Mouse (Mus musculus) kidney, adult 2 months (tissue): Measurements from ENCODE around the gene Bnip2. TPM values are rescaled to one million over a fixed set of nuclear protein-coding genes. Genes with fewer than 3 reads are reported as not detected.

Source experiments
- DNase-seq: peaks from one replicate; pipeline ENCODE4 v3.0.0; 2021
- H3K27ac ChIP-seq: fragments of 200-500 bp; 2 replicates; pipeline ENCODE4 v1.5.1; 2012; ENCODE audit warnings: low read depth, low read length, control low read depth, inconsistent platforms; ENCODE audit not compliant: insufficient read depth
- H3K27me3 ChIP-seq: fragments of 200-500 bp; replicated peaks from 2 replicates; pipeline ENCODE4 v1.6.1; 2012; ENCODE audit warnings: mild to moderate bottlenecking, moderate library complexity, low read length, inconsistent platforms; ENCODE audit not compliant: control insufficient read depth, insufficient read depth
- H3K36me3 ChIP-seq: fragments of 200-500 bp; 2 replicates; pipeline ENCODE4 v1.6.1; 2012; ENCODE audit warnings: mild to moderate bottlenecking, moderate library complexity, low read length, inconsistent platforms; ENCODE audit not compliant: control insufficient read depth, insufficient read depth
- H3K4me1 ChIP-seq: fragments of 200-500 bp; 2 replicates; pipeline ENCODE4 v1.6.1; 2011; ENCODE audit warnings: low read length; ENCODE audit not compliant: control insufficient read depth, insufficient read depth
- H3K4me3 ChIP-seq: fragments of 200-500 bp; 2 replicates; pipeline ENCODE4 v1.5.1; 2011; ENCODE audit warnings: mild to moderate bottlenecking, low read depth, low read length, control low read depth; ENCODE audit not compliant: insufficient read depth
- CTCF ChIP-seq: fragments of 200-500 bp; conservative IDR thresholded peaks from 2 replicates; pipeline ENCODE4 v1.5.1; 2011; ENCODE audit warnings: low read depth, mild to moderate bottlenecking, control low read depth, low read length, moderate library complexity, mixed read lengths; ENCODE audit not compliant: insufficient read depth, insufficient read length
- POLR2A ChIP-seq: fragments of 200-500 bp; IDR thresholded peaks from one replicate; pipeline ENCODE4 v1.6.1; 2011; ENCODE audit warnings: low read depth, low read length, control low read depth
- whole genome bisulfite sequencing: fragments of 180-500 bp; shearing (Covaris S2); methylation state at CpG from one replicate; pipeline ENCODE4 v1.1.7; 2018; 5-methylcytosine and 5-hydroxymethylcytosine counted together
- polyA plus RNA-seq: library from polyadenylated mRNA; depleted of rRNA; stranded (reverse); fragments of >200 nt; gene quantifications from 2 replicates; pipeline ENCODE4 v1.2.3, GENCODE M21; 2012; rRNA removed

Bnip2 gene
- 16.9 and 19.0 TPM in 2 replicates for polyA plus RNA-seq

DNA sequence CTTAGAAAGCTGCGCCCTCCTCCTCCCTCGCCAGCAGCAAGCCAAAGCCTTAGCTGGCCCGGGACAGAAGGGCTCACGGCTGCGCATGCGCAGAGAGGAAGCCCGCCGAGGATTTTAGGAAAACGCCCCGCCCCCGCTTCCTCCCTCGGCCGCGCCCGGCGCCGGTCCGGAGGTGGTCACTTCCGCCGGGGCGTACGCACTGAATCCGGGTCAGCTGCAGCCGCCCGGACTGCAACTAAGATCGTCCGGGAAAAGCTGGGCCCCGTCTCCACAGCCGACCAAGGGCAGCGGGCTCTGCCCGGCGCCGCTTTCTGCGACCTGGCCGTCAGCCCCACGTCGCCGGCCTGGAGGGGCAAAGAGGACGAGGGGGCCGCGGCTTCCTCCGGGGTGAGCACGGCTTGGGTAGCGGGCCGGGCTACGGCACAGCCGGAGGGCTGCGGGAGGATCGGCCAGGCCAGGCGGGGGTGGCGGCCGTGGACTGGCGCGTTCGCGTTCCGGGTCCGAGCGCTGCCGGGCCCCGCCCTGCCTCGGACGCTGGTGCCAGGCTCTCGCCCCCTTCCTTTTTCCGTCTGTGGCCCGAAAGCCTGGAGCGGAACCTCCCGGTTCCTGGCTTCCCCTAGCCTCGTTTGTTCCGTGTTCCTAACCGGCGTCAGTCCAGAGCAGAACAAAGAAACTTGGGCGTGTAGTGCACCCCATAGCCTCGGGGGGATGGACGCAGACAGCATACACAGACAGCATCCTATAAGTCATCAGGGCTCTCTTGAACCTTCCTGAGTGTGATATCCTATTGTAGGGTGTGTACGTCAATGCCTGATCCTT lies at the start of gene Bnip2:
Gene Bnip2 (plus strand): TSS at position 164 of the 819 bp plus-strand sequence.
- TF ChIP-seq CTCF (no peak), POLR2A (peak; percentile 83)
- H3K36me3 ChIP-seq: no peaks in the 10 kb centered on the region
- H3K4me1 ChIP-seq: peaks cover 3% of the 10 kb centered on the region
- peak within 1 kb of the TSS; percentile 78 for H3K4me3 ChIP-seq
- H3K27me3 ChIP-seq: no peaks in the 10 kb centered on the region
- peak; percentile 97 for DNase-seq
- H3K27ac ChIP-seq: peak within 1 kb of the TSS; percentile 77
- under 1% methylated on average over 72 of the region's 76 CpGs for WGBS

DNA sequence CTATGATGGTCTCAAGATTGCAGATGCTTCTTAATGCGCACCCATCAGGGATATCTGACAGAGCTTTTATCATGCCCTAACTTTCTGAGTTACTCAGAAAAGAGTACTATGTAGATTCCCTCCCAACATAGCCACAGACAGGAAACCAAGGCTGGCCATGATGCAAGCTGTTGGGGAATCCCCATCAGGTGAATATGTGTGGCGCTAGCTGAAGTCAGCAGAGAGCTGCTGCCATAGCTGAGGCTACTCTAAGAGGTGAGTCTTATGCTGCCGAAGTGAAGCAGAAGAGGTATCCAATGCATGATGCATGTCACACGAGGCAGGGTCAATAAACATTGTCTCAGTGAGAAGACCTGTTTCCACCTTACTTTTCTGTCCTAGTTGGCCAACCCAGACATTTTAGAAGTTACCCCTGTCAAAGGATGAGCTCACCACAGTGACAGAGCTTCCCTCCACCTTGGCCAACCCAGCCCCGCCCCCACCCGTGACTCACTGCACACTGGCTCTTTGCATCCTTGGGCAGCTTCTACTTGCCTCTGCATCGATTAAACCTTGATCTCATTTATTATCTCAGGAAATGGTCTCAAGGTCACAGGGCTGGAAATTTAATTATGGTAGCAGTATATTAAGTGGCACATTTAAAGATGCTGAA lies 48.3 kb upstream of the Bnip2 start:
- no peak for DNase-seq
- Histone ChIP-seq H3K4me3 (no peak overlapping the region), H3K4me1 (no peaks in the 10 kb centered on the region), H3K36me3 (no peaks in the 10 kb centered on the region), H3K27ac (no peak overlapping the region), H3K27me3 (no peaks in the 10 kb centered on the region)
- TF ChIP-seq POLR2A (no peak), CTCF (no peak)
- WGBS: 64% methylated on average over 7 of the region's 7 CpGs

DNA sequence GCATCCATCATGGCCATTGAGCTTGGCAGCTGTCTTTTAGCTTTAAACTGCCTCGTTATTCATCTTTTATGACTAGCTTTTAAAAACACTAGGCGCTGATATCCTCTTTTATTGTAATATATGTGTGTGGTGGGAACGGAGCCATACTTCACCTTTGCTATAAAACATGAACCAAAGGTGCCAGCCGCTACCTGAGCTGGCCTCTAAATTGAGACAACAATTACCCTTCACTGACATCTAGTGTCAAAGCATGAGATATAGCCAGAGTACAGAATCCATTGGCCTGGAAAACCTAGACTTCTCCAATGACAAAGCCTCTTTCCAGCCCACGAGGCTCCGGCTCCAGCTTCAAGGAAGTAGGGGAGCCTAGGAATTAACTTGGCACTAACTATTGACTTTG lies 47.7 kb upstream of the Bnip2 start:
- H3K27ac ChIP-seq: no peak overlapping the region
- no peak for DNase-seq
- WGBS: 30% methylated on average over 6 of the region's 6 CpGs
- TF ChIP-seq POLR2A (no peak), CTCF (no peak)
- H3K4me1 ChIP-seq: no peaks in the 10 kb centered on the region
- no peaks in the 10 kb centered on the region for H3K27me3 ChIP-seq
- H3K36me3 ChIP-seq: no peaks in the 10 kb centered on the region
- no peak overlapping the region for H3K4me3 ChIP-seq

DNA sequence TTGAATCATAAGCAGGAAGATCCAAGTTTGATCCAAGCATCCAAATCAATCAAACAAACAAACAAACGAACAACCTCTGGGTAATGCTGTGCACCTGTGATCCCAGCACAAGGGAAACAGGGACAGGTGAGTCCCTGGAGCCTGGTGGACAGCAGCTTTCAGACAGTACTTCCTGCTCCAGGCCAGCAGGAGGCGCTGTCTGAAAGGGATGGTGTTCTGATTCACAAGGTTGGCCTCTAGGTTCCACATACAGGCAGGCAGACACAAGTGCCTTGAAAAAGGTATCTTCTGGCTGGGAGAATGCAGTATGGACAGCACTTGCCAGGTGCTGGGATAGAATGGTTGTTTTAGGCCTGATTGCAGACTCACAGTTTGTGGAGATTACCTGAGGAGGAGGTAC lies 40.3 kb upstream of the Bnip2 start:
- H3K4me1 ChIP-seq: no peaks in the 10 kb centered on the region
- H3K27ac ChIP-seq: no peak overlapping the region
- no peak overlapping the region for H3K4me3 ChIP-seq
- DNase-seq: peak; percentile 21
- TF ChIP-seq CTCF (peak; percentile 93), POLR2A (no peak)
- no peaks in the 10 kb centered on the region for H3K27me3 ChIP-seq
- WGBS: 13% methylated on average over 2 of the region's 2 CpGs
- no peaks in the 10 kb centered on the region for H3K36me3 ChIP-seq

DNA sequence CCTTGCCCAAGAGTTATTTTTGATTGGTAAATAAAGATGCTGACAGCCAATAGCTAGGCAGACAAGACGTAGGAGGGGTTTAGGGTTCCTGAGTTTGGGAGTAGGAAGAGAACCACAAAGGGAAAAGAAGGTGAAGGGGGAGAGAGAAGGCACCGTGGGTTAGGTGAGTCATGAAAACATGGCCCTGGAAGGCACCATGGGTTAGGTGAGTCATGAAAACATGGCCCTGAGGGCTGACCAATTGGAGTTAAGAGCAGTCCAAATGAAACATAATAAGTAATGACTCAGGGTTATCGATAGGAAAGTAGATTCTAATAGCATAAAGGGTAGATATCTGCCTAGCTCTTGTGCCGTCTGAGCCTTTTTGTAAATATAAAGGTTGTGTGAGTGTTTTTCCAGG lies 39.6 kb upstream of the Bnip2 start:
- Histone ChIP-seq H3K4me1 (no peaks in the 10 kb centered on the region), H3K4me3 (no peak overlapping the region), H3K27me3 (no peaks in the 10 kb centered on the region), H3K36me3 (no peaks in the 10 kb centered on the region), H3K27ac (no peak overlapping the region)
- no peak for DNase-seq
- 84% methylated on average over 4 of the region's 4 CpGs for WGBS
- TF ChIP-seq CTCF (no peak), POLR2A (no peak)

DNA sequence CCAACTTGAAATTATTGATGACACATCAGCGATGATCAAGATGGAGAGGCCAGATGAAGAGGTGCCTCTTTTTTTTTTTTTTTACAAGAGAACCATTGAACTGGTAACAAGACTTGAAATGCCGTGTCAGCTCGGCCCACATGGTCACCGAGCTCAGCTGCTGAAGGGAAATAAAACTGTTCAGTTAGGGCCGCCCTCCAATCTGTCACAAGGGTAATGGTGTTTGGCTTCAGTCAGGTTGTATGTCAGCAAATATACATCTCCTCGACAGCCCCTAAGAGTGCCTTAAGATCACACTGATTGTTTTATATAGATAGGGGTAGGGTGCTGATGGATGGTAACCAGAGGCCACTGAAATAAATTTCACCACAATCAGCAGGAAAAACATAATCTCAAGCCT lies 28.3 kb upstream of the Bnip2 start:
- Histone ChIP-seq H3K4me1 (no peaks in the 10 kb centered on the region), H3K4me3 (no peak overlapping the region), H3K27ac (no peak overlapping the region), H3K36me3 (no peaks in the 10 kb centered on the region), H3K27me3 (no peaks in the 10 kb centered on the region)
- WGBS: 21% methylated on average over 6 of the region's 6 CpGs
- no peak for DNase-seq
- TF ChIP-seq POLR2A: no peak
- no peak for TF ChIP-seq CTCF

DNA sequence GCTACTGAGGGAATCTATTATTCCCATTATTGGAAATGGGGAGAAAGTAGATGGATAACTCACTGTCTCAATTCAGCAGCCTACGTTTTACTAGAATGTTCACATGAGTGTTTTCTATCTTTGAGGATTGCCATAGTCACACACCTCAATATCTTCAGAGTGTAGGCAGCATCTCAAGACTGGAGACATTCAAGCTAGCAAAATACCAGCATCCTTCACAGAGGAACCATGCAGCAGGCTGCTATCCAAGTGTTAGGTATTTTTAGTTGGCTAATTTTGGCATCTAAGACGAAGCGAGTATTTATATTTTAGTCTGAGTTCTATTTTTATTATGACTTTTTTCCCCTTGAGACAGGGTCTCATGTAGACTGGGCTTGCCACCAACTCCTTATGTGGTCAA lies 24.9 kb upstream of the Bnip2 start:
- H3K27me3 ChIP-seq: no peaks in the 10 kb centered on the region
- H3K4me1 ChIP-seq: no peaks in the 10 kb centered on the region
- no peak for DNase-seq
- 69% methylated on average over 3 of the region's 3 CpGs for WGBS
- TF ChIP-seq CTCF (no peak), POLR2A (no peak)
- no peak overlapping the region for H3K27ac ChIP-seq
- H3K4me3 ChIP-seq: no peak overlapping the region
- no peaks in the 10 kb centered on the region for H3K36me3 ChIP-seq
